Mouse (Mus musculus) embryonic facial prominence, embryonic 14.5 days (tissue): ENCODE measurements at regions not wholly inside any gene's neighbourhood (a gene's known extent, or its start where the extent isn't known, plus 50 kb on each side); places are given as distances from the start of the nearest gene placed in this dataset.

Experiments
- ATAC-seq: fragments of 200-750 bp; cut with Nextera tagmentation; 2 replicates; pipeline ENCODE4 v1.8.0; 2017; ENCODE audit warnings: low read depth, moderate number of reproducible peaks, moderate TSS enrichment
- DNase-seq: peaks from one replicate; pipeline ENCODE4 v3.0.0-alpha.2; 2015; ENCODE audit warnings: low spot score
- H3K27ac ChIP-seq: fragments of 300-500 bp; sonication (generic); replicated peaks from 2 replicates; pipeline ENCODE4 v1.5.1; 2014; ENCODE audit warnings: low read depth, mild to moderate bottlenecking, low read length, moderate library complexity
- H3K27me3 ChIP-seq: fragments of 300-500 bp; sonication (generic); replicated peaks from 2 replicates; pipeline ENCODE4 v1.6.1; 2014; ENCODE audit warnings: low read length; ENCODE audit not compliant: control insufficient read depth, insufficient read depth
- H3K36me3 ChIP-seq: fragments of 300-500 bp; sonication (generic); 2 replicates; pipeline ENCODE4 v1.6.1; 2014; ENCODE audit warnings: low read length, mixed read lengths; ENCODE audit not compliant: control insufficient read depth, insufficient read depth
- H3K4me1 ChIP-seq: fragments of 300-500 bp; sonication (generic); 2 replicates; pipeline ENCODE4 v1.6.1; 2014; ENCODE audit warnings: antibody characterized with exemption, low read length; ENCODE audit not compliant: control insufficient read depth, insufficient read depth
- H3K4me2 ChIP-seq: fragments of 300-500 bp; sonication (generic); 2 replicates; pipeline ENCODE4 v1.6.1; 2014; ENCODE audit warnings: low read depth, mild to moderate bottlenecking, low read length, moderate library complexity, mixed read lengths
- H3K4me3 ChIP-seq: fragments of 300-500 bp; sonication (generic); 2 replicates; pipeline ENCODE4 v1.5.1; 2014; ENCODE audit warnings: low read depth, mild to moderate bottlenecking, low read length
- H3K9ac ChIP-seq: fragments of 300-500 bp; sonication (generic); 2 replicates; pipeline ENCODE4 v1.6.1; 2014; ENCODE audit warnings: low read depth, mild to moderate bottlenecking, low read length, moderate library complexity, mixed read lengths
- H3K9me3 ChIP-seq: fragments of 300-500 bp; sonication (generic); 2 replicates; pipeline ENCODE4 v1.6.1; 2016; ENCODE audit warnings: low read length; ENCODE audit not compliant: control insufficient read depth
- WGBS: fragments of 180-500 bp; shearing (Covaris S2); extraction: QIAGEN DNeasy Blood & Tissue Kit; methylation state at CpG from one replicate; pipeline ENCODE4 v1.1.7; 2014; 5-methylcytosine and 5-hydroxymethylcytosine counted together

DNA sequence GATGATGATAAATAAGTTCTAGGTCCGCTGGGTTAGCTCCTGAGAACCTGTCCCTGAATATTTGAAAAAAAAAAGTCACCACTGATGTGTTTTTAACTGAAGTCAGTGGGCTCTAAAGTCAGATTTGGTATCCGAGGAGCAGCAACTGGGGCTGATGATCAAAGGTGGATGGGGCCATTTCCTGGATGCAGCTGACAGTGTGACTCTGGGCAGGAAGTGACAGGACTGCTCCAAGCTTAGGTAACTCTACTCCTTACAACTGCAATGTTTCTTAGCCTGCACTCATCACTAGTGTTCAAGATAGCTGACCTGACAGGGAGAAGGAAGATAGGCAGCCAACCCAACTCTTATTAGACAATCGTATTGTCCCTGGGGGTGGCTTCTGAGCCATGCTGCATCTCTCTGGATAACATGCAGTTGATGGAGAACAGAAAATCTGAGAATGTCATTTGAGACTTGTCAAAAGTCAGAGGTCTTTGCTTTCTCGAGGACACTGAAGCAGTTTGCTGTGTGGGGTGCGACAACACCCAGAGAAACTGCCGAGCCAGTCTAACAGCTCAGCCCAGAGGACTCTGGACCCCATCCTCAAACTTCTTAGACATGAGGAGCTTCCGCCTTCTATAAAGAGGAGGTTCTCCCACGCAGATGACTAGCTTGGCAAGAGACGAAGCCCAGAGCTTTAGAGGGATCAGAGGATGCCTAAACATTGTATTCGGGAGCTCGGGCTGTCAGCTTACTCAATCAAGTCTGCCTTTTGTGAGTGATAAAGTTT is 245.0 kb downstream of the Gm19410 start:
- H3K9me3 ChIP-seq: peaks cover 10% of the 10 kb centered on the region; the same call in 1 of the 2 replicates
- no peaks in the 10 kb centered on the region for H3K36me3 ChIP-seq
- no peak for ATAC-seq
- 58% methylated on average over 11 of the region's 11 CpGs for WGBS
- no peak overlapping the region for H3K4me3 ChIP-seq
- no peak for DNase-seq
- no peak overlapping the region for H3K4me2 ChIP-seq
- H3K27me3 ChIP-seq: no peaks in the 10 kb centered on the region
- H3K27ac ChIP-seq: no peak overlapping the region
- no peak overlapping the region for H3K9ac ChIP-seq
- H3K4me1 ChIP-seq: no peaks in the 10 kb centered on the region

GRCm38 (mm10) chr8:36014862-36015261 is 249.3 kb downstream of the Gm19410 start:
- Histone ChIP-seq H3K36me3 (no peaks in the 10 kb centered on the region), H3K4me1 (no peaks in the 10 kb centered on the region), H3K27me3 (no peaks in the 10 kb centered on the region), H3K9me3 (no peaks in the 10 kb centered on the region), H3K4me2 (no peak overlapping the region), H3K4me3 (no peak overlapping the region), H3K27ac (no peak overlapping the region), H3K9ac (no peak overlapping the region)
- WGBS: 53% methylated on average over 8 of the region's 8 CpGs
- ATAC-seq (peak; percentile 36; the same call in 1 of the 2 replicates), DNase-seq (no peak)

GRCm38 (mm10) chr8:36016321-36017114 is 250.9 kb downstream of the Gm19410 start:
- peak; percentile 30; the same call in 1 of the 2 replicates for ATAC-seq

GRCm38 (mm10) chr8:36018993-36019753 is 253.6 kb downstream of the Gm19410 start:
- ATAC-seq: no peak
- no peak for DNase-seq
- Histone ChIP-seq H3K27me3 (no peaks in the 10 kb centered on the region), H3K9me3 (no peaks in the 10 kb centered on the region), H3K27ac (no peak overlapping the region), H3K9ac (no peak overlapping the region), H3K4me2 (no peak overlapping the region), H3K36me3 (no peaks in the 10 kb centered on the region), H3K4me3 (no peak overlapping the region), H3K4me1 (no peaks in the 10 kb centered on the region)
- WGBS: 78% methylated on average over 15 of the region's 15 CpGs

More at GRCm38 (mm10) chr8:36016321-36017114, 250.9 kb downstream of the Gm19410 start:
- Histone ChIP-seq H3K4me2 (no peak overlapping the region), H3K9me3 (no peaks in the 10 kb centered on the region), H3K4me1 (no peaks in the 10 kb centered on the region), H3K9ac (no peak overlapping the region), H3K27me3 (no peaks in the 10 kb centered on the region), H3K27ac (no peak overlapping the region), H3K4me3 (no peak overlapping the region), H3K36me3 (no peaks in the 10 kb centered on the region)
- 83% methylated on average over 20 of the region's 20 CpGs for WGBS
- DNase-seq: no peak

DNA sequence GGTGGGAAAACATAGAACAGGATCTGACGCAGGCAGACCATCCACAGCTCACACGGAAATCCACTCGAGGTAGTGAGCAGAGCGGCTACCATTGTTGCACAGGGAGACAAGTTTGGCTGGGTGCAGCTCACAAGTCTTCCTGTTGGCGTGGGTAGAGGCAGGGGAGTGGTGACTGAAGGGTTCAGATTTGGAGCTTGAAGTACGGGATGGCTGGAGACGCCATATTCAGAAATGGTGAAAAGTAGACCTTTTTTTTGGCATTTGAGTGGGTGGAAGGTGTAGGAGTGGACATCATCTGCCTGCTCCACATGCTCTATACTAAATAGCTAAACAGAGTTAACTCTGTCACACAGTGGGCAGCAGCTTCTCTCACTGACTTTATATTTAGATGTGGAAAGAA is 254.3 kb downstream of the Gm19410 start:
- no peak overlapping the region for H3K27ac ChIP-seq
- H3K4me1 ChIP-seq: no peaks in the 10 kb centered on the region
- no peaks in the 10 kb centered on the region for H3K27me3 ChIP-seq
- H3K4me2 ChIP-seq: no peak overlapping the region
- H3K36me3 ChIP-seq: no peaks in the 10 kb centered on the region
- no peaks in the 10 kb centered on the region for H3K9me3 ChIP-seq
- no peak for DNase-seq
- 94% methylated on average over 7 of the region's 7 CpGs for WGBS
- no peak overlapping the region for H3K9ac ChIP-seq
- no peak for ATAC-seq
- no peak overlapping the region for H3K4me3 ChIP-seq

- Histone ChIP-seq H3K4me2 (no peak overlapping the region), H3K4me1 (no peaks in the 10 kb centered on the region)
- no peak for ATAC-seq
Measured at GRCm38 (mm10) chr8:36027586-36027985, 262.0 kb downstream of the Gm19410 start.

DNA sequence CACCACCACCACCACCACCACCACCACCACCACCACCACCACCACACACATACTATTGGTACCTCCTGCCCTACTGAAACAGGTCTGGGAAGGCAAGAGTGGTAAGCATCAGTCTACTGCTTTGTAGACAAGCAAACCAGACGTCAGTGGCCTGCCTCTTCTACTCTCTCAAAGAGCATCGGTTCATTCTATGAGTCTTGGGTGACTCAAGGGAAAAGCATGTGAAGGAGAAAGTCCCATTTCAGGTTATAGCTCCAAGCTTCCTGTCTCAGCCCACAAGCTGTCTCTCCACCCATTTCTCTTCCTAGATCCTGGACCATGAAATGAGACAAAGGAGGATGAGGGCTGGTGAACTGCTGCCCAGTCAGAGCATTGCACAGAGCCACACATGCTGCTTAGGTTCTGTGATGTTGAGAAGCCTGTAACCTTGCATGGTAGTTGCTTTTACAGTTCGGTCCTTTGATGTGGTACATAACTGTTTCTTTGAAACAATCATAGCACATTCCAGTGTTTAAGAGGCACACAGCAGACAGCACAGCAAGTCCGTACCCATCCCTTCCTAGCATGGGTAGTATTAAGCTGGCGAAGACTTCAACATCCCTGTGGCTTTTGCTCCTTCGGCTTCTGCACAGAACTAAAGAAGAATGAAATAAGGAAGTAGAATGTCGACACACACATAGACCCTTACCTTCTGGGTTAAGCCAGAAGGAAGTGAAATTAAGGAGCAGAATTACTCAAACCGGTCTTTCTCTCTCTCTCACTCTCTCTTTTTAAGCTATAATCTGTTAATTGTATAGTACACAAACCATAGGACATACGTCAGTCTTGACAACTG is 262.7 kb downstream of the Gm19410 start:
- ATAC-seq (peak; percentile 76), DNase-seq (peak; percentile 67)
- Histone ChIP-seq H3K36me3 (no peaks in the 10 kb centered on the region), H3K9me3 (no peaks in the 10 kb centered on the region), H3K4me1 (no peaks in the 10 kb centered on the region), H3K9ac (no peak overlapping the region), H3K4me2 (no peak overlapping the region), H3K27ac (no peak overlapping the region), H3K4me3 (no peak overlapping the region), H3K27me3 (no peaks in the 10 kb centered on the region)
- WGBS: 66% methylated on average over 9 of the region's 9 CpGs

More at GRCm38 (mm10) chr8:36027586-36027985, 262.0 kb downstream of the Gm19410 start:
- DNase-seq: no peak
- Histone ChIP-seq H3K27me3 (no peaks in the 10 kb centered on the region), H3K9ac (no peak overlapping the region), H3K4me3 (no peak overlapping the region), H3K27ac (no peak overlapping the region), H3K36me3 (no peaks in the 10 kb centered on the region), H3K9me3 (no peaks in the 10 kb centered on the region)
- 84% methylated on average over 11 of the region's 11 CpGs for WGBS

DNA sequence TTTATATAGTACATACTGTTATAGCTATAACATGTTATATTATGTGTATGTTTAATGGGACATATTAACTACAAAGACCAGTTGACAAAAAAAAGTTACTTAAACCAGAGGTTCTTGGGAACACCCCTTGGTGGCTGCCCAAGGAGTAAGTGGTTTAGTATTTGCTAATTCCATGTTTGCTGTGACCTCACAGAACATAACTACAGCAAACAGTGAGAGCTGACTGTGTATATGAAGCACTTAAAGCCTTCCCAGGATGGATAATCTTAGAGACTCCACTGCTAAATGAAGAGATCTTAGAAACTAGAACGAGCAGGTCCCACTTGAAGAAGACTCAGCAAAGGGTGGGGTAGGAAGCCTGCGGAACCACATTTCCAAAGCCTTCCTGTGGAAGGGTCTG is 263.9 kb downstream of the Gm19410 start:
- Histone ChIP-seq H3K4me2 (no peak overlapping the region), H3K9ac (no peak overlapping the region), H3K36me3 (no peaks in the 10 kb centered on the region), H3K9me3 (no peaks in the 10 kb centered on the region), H3K4me3 (no peak overlapping the region), H3K27ac (no peak overlapping the region), H3K27me3 (no peaks in the 10 kb centered on the region), H3K4me1 (no peaks in the 10 kb centered on the region)
- ATAC-seq (no peak), DNase-seq (no peak)
- WGBS: 63% methylated on average over 2 of the region's 2 CpGs
